Mouse (Mus musculus): Measurements from ENCODE around the gene Mettl17.
"Not testable (repeated sequence)": the region's sequence is repeated elsewhere in the genome, so short reads cannot be mapped to it uniquely, and the experiment has no call there.

Mettl17 gene

GRCm38 (mm10) chr14:51884598-51885331 lies at the start of gene Mettl17:
TSS of gene Mettl17 (plus strand) at chr14:51884842.
- peak; percentile 97 for DNase-seq (ENCODE audit: low read depth, low spot score)

DNA sequence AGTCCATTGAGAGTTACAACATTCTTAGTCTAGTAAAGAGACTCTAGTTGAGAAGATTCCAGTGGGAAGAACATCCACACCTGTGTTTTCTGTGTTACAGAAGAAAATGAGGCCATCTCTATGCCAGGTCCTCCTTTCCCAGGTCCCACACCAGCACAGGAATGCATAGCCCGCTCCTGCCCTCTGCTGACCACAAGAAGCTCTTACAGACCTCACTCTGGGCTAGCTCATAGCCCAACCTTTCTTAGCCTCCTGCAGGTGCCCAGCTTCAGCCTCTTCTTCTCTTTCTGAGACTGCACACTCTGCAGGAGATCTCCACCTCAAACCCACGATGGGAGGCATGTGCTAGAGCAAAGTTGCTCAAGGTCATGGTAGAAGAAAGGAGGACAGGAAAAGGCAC lies 46.2 kb upstream of the Mettl17 start:
- peak; percentile 23 for DNase-seq (ENCODE audit: low read depth, low spot score)

DNA sequence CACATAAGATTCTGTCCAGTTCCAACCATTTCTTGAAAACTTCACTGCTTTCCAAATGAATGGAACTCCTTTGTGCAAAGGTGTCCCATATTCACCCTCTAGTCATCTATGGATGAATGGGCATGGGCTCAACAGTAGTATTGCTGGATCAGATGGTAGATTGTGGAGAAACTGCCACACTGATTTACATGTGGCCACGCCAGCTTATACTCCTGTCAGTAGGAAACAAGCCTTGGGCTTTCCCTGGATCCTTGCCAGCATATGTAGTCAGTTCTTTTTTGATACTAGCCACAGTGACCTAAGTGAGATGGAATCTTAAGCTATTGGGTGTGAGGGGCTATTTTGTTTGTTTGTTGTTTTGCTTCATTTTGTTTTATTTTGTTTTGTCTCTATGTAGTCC lies 42.4 kb upstream of the Mettl17 start:
- DNase-seq (ENCODE audit: low read depth, low spot score), result no peak

GRCm38 (mm10) chr14:51842781-51843180 lies 41.9 kb upstream of the Mettl17 start:
- DNase-seq (ENCODE audit: low read depth, low spot score), result no peak

GRCm38 (mm10) chr14:51843882-51844281 lies 40.8 kb upstream of the Mettl17 start:
- no peak for DNase-seq (ENCODE audit: low read depth, low spot score)

- DNase-seq (ENCODE audit: low read depth, low spot score), result no peak
Measured at GRCm38 (mm10) chr14:51846566-51846965, 38.1 kb upstream of the Mettl17 start.

DNA sequence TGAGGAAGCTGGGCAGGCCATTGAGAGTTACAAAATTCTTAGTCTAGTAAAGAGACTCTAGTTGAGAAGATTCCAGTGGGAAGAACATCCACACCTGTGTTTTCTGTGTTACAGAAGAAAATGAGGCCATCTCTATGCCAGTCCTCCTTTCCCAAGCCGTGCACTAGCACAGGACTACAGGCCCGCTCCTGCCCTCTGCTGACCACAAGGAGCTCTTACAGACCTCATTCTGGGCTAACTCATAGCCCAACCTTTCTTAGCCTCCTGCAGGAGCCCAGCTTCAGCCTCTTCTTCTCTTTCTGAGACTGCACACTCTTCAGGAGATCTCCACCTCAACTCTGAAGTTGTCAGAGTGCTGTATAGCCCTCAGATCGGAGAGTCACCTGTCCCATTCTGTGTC lies 33.6 kb upstream of the Mettl17 start:
- not testable (repeated sequence) for DNase-seq (ENCODE audit: low read depth, low spot score)

- DNase-seq (ENCODE audit: low read depth, low spot score), result no peak
Measured at GRCm38 (mm10) chr14:51853399-51853798, 31.2 kb upstream of the Mettl17 start, which contains the start of gene Ear6. TSS of gene Ear6 (plus strand) at chr14:51853699.

- not testable (repeated sequence) for DNase-seq (ENCODE audit: low read depth, low spot score)
Measured at GRCm38 (mm10) chr14:51855280-51855679, 29.4 kb upstream of the Mettl17 start.

DNA sequence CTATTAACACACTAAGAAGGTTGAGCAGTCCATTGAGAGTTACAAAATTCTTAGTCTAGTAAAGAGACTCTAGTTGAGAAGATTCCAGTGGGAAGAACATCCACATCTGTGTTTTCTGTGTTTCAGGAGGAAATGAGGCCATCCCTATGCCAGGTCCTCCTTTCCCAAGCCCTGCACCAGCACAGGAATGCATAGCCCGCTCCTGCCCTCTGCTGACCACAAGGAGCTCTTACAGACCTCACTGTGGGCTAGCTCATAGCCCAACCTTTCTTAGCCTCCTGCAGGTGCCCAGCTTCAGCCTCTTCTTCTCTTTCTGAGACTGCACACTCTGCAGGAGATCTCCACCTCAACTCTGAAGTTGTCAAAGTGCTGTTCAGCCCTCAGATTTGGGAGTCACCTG lies 21.0 kb upstream of the Mettl17 start:
- DNase-seq (ENCODE audit: low read depth, low spot score), result not testable (repeated sequence)

GRCm38 (mm10) chr14:51870756-51871155 lies 13.9 kb upstream of the Mettl17 start:
- DNase-seq (ENCODE audit: low read depth, low spot score), result no peak

DNA sequence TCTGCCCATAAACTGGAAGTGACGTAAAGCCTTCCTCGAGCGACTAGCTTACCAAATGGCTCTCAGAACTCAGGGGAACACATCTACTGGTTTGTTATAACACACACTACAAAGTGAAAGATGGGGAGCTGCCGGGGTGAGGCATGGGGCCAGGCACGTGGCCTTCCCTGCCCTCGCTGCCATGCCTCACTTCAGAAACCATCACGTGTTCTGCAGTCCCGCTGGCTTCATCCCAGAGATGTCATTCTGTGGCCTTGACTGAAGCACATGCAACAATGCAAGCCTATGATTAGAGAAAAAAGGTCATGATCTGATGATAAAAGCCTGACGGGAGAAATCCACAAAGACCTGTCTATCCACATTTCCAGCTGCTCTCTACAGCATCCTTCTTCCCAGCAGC lies 12.9 kb upstream of the Mettl17 start:
- DNase-seq (ENCODE audit: low read depth, low spot score), result no peak

GRCm38 (mm10) chr14:51877517-51877916 lies 7.1 kb upstream of the Mettl17 start:
- DNase-seq (ENCODE audit: low read depth, low spot score), result no peak

GRCm38 (mm10) chr14:51883527-51884030 lies 1.1 kb upstream of the Mettl17 start:
- peak; percentile 88 for DNase-seq (ENCODE audit: low read depth, low spot score)

- DNase-seq (ENCODE audit: low read depth, low spot score), result no peak
Measured at GRCm38 (mm10) chr14:51884031-51884544, 554 bp upstream of the Mettl17 start.

DNA sequence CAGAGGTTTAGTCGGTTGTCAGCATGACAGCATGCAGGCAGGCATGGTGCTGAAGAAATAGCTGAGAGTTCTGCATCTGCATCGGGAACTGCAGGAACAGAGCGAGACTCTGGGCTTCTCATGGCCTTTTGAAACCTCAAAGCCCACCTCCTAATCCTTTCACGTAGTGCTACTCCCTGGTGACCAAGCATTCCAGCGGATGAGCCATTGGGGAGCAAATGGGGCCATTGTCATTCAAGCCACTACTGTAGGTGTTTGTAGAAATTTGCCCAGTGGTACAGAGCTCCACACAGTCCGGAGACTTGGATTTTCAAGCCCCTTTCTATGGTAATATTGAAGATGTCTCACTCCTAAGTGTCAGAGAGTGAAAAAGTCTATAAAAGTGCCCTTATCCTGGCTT lies 1.4 kb downstream of the Mettl17 start:
- DNase-seq (ENCODE audit: low read depth, low spot score), result no peak

- DNase-seq (ENCODE audit: low read depth, low spot score), result no peak
Measured at GRCm38 (mm10) chr14:51889833-51890232, 5.2 kb downstream of the Mettl17 start.

DNA sequence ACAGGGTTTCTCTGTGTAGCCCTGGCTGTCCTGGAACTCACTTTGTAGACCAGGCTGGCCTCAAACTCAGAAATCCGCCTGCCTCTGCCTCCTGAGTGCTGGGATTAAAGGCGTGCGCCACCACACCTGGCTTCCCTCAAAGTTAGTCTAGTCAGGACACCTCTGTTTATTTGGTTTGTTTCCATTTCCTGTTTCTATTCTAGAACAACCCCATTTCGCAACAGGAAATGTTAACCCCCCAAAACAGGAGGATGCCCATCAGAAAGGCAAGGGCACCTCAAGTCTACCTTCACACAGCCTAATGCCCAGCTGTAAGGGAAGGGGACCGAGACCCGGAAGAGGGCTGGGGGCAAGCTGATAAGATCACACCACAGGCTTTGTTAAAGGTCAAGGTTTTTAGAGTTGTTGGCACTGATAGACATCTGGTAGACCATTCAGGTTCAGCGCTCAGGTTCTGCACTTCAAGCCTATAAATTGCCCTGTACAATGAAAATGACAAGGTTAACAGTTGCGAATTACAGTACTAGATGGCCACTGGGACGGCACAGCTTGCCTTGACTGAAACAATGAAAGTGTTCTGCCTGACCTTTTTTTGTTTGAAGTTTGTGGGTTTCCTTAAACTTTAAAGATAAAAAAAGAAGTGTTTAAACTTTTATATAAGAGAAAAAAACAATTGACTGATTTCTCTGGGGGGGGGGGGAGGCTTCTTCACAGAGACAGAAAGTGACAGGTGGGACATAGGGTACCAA lies 7.7 kb downstream of the Mettl17 start, which contains the start of gene Slc39a2:
Gene Slc39a2 (plus strand): TSS at position 699 of the 749 bp plus-strand sequence.
- no peak for DNase-seq (ENCODE audit: low read depth, low spot score)

DNA sequence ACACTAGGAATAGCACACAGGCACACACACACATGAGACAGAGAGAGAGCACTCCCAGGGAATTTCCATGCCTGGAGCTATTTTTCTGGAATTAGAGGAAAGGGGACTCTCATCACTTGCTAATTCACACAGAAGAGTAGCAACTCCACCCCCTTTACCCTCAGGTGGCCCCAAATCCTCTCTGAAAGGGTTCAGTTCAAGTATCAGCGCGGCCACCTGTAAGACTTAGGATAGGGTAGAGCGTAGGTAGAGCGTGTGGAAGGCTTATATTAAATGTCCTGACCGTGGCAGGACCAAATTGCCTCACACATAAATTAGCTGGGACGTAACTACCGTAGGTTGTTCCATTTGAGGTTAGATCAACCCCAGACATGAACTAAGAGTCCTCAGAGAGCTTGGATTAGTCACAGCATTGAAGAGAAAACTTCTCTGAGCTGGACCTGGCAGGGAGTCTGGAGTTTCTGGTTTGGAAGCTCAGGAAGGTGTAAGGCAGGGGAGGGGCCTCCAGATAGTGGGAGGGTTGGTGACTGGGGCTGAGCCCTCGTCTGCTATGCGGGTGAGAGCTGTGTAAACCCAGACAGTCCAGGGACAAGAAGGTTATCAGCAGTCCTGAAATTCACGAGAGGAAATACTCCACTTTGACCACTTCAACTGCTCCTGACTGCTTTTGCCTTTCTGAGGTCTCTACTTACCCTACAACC lies 8.6 kb downstream of the Mettl17 start:
- no peak for DNase-seq (ENCODE audit: low read depth, low spot score)

DNA sequence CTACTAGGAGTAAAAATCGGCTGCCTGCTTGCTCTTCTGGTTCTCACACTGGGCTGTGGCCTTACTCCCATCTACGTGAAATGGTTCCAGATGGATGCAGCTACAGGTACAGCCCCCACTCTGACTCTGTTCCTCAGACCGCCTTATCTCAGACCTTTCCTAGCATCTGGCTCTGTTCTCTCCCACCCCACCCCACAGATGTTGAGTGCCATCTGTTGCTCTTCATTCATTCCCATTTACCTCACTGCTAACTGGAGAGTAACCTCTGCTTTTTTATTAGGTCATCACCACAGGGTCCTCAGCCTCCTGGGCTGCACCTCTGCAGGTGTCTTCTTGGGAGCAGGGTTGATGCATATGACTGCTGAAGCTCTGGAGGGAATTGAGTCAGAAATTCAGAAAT lies 9.2 kb downstream of the Mettl17 start:
- no peak for DNase-seq (ENCODE audit: low read depth, low spot score)

- no peak for DNase-seq (ENCODE audit: low read depth, low spot score)
Measured at GRCm38 (mm10) chr14:51895071-51895470, 10.4 kb downstream of the Mettl17 start.

GRCm38 (mm10) chr14:51896019-51896418 lies 11.4 kb downstream of the Mettl17 start:
- DNase-seq (ENCODE audit: low read depth, low spot score), result peak; percentile 19

Data from A20 (cell line).